Mouse (Mus musculus) forebrain, embryonic 14.5 days (tissue): ENCODE measurements around the gene Cabp4. TPM values are rescaled to one million over a fixed set of nuclear protein-coding genes. Genes with fewer than 3 reads are reported as not detected.

Experiments
- ATAC-seq: fragments of 200-750 bp; cut with Nextera tagmentation; 2 replicates; pipeline ENCODE4 v1.8.0; 2017; ENCODE audit warnings: mild to moderate bottlenecking, moderate library complexity
- DNase-seq: peaks from one replicate; pipeline ENCODE4 v3.0.0-alpha.2; 2015; ENCODE audit warnings: low spot score
- H3K27ac ChIP-seq: fragments of 300-500 bp; sonication (generic); 2 replicates; pipeline ENCODE4 v1.5.1; 2014; ENCODE audit warnings: low read depth, mild to moderate bottlenecking, control low read depth, low read length, moderate library complexity
- H3K27me3 ChIP-seq: fragments of 300-500 bp; sonication (generic); replicated peaks from 2 replicates; pipeline ENCODE4 v1.6.1; 2014; ENCODE audit warnings: low read length, control low read depth, mixed read lengths; ENCODE audit not compliant: control insufficient read depth, insufficient read depth
- H3K36me3 ChIP-seq: fragments of 300-500 bp; sonication (generic); 2 replicates; pipeline ENCODE4 v1.6.1; 2014; ENCODE audit warnings: low read length, control low read depth; ENCODE audit not compliant: control insufficient read depth, insufficient read depth
- H3K4me1 ChIP-seq: fragments of 300-500 bp; sonication (generic); 2 replicates; pipeline ENCODE4 v1.6.1; 2014; ENCODE audit warnings: antibody characterized with exemption, low read length, control low read depth; ENCODE audit not compliant: control insufficient read depth, insufficient read depth
- H3K4me2 ChIP-seq: fragments of 300-500 bp; sonication (generic); 2 replicates; pipeline ENCODE4 v1.6.1; 2014; ENCODE audit warnings: mild to moderate bottlenecking, control low read depth, low read length
- H3K4me3 ChIP-seq: fragments of 300-500 bp; sonication (generic); 2 replicates; pipeline ENCODE4 v1.5.1; 2014; ENCODE audit warnings: low read depth, low read length, control low read depth
- H3K9ac ChIP-seq: fragments of 300-500 bp; sonication (generic); 2 replicates; pipeline ENCODE4 v1.6.1; 2014; ENCODE audit warnings: mild to moderate bottlenecking, low read length, control low read depth, moderate library complexity
- H3K9me3 ChIP-seq: fragments of 300-500 bp; sonication (generic); replicated peaks from 2 replicates; pipeline ENCODE4 v1.6.1; 2016; ENCODE audit warnings: low read length, control low read depth, mixed read lengths; ENCODE audit not compliant: control insufficient read depth
- WGBS: fragments of 180-500 bp; shearing (Covaris S2); extraction: QIAGEN DNeasy Blood & Tissue Kit; methylation state at CpG from one replicate; pipeline ENCODE4 v1.1.7; 2014; 5-methylcytosine and 5-hydroxymethylcytosine counted together
- polyA plus RNA-seq: library from polyadenylated mRNA; unstranded; fragments of >200 nt; fragmentation: Nextera tagmentation; extraction: Ambion mirVana; gene quantifications from 2 replicates; pipeline ENCODE4 v1.2.1, GENCODE M21; 2014

Cabp4 gene
- polyA plus RNA-seq, 1 experiment from 2014 or later, result 0.08 TPM

DNA sequence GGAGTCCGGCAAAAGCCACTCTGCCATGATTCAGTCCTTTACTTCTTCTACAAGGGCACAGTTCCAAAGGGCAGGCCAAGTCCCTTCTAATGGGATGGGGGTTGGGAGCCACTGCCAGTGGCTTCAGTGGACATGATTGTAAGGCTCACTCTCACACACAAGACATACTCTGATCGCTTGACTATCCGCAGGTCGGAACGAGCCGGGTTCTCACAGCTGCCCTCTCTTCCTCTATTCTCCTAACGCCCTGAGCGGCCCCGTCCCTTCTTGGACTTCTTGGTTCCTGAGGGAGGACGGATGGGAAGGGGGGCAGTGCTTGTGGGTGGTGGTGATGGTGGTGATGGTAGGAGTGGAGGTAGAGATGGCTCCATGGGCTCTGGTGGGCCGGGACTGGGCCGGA is 12.9 kb upstream of the Cabp4 start:
- WGBS, result 88% methylated on average over 12 of the region's 12 CpGs
- DNase-seq (no peak), ATAC-seq (no peak)
- no peak overlapping the region for H3K9ac ChIP-seq
- H3K27ac ChIP-seq, result no peak overlapping the region
- peaks cover 74% of the 10 kb centered on the region for H3K36me3 ChIP-seq
- no peaks in the 10 kb centered on the region for H3K4me1 ChIP-seq
- H3K4me3 ChIP-seq, result no peak overlapping the region
- H3K4me2 ChIP-seq, result no peak overlapping the region
- H3K9me3 ChIP-seq, result no peaks in the 10 kb centered on the region
- H3K27me3 ChIP-seq, result no peaks in the 10 kb centered on the region

DNA sequence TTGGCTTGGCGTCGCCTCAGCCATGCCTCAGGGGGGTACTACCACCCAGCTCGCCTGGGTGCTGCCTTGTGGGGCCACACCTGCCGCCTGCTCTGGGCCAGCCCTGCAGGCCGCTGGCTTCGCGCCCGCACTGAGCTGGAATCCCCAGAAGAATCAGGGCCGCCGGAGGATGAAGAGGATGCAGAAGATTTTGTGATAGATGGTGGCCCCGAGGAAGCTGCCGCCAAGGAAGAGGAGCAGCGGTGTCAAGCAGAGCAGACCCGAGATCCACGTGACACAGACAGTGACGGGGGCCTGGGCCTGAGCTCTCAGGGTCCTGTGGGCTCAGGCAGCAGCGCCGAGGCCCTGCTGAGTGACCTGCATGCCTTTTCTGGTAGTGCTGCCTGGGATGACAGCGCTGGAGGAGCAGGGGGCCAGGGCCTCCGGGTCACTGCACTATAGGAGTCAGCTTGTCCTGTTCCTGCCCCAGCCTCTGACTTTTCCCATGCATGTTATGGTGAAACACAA is 12.3 kb upstream of the Cabp4 start:
- ATAC-seq (no peak), DNase-seq (no peak)
- WGBS, result 72% methylated on average over 20 of the region's 20 CpGs
- H3K27ac ChIP-seq, result no peak overlapping the region
- peaks cover 75% of the 10 kb centered on the region for H3K36me3 ChIP-seq
- H3K4me3 ChIP-seq, result no peak overlapping the region
- H3K27me3 ChIP-seq, result no peaks in the 10 kb centered on the region
- no peak overlapping the region for H3K4me2 ChIP-seq
- no peak overlapping the region for H3K9ac ChIP-seq
- no peaks in the 10 kb centered on the region for H3K4me1 ChIP-seq
- H3K9me3 ChIP-seq, result no peaks in the 10 kb centered on the region

DNA sequence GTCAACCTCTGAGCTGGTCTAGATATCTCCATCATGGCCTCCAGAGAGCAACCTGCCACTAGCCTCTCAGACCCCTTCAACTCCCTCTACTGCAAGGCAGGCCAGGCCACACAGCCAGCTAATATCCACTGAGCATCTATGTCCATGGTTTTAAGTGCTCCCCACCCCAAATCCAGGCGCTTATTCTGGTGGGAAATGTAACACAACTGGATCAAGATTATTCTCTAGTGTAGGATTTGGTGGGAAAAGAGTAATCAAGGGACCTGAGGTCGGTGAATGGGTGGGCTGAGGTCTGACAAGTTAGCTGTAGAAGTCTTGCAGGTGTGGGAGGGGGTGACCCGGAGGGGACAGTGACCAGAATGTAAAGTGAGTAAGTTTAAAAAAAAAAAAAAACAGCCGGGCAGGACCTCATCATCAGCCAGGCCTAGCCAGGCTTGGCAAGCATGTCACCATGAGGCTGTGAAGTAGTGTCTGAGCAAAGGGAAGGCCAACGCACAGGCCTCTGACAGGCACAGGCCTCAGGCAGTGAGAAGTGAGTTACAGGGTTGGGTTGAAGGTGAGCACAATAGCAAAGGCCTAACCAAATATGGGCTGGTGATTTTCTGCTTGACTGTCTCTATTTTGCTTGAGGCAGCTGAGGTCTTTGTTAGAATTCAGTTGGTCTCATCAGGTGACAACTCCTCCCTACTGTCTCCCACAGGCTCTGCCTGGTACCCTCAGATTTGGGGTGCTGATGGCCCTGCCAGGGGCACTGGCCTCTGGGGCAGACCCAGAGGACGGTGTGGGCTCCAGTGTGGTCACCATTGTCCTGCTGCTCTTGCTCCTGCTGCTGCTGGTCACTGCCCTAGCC is 11.6 kb upstream of the Cabp4 start:
- WGBS, result 63% methylated on average over 6 of the region's 6 CpGs
- Histone ChIP-seq H3K9me3 (no peaks in the 10 kb centered on the region), H3K27me3 (no peaks in the 10 kb centered on the region), H3K4me2 (no peak overlapping the region), H3K4me3 (no peak overlapping the region), H3K36me3 (peaks cover 76% of the 10 kb centered on the region), H3K4me1 (no peaks in the 10 kb centered on the region), H3K9ac (no peak overlapping the region), H3K27ac (no peak overlapping the region)
- ATAC-seq (no peak), DNase-seq (no peak)

DNA sequence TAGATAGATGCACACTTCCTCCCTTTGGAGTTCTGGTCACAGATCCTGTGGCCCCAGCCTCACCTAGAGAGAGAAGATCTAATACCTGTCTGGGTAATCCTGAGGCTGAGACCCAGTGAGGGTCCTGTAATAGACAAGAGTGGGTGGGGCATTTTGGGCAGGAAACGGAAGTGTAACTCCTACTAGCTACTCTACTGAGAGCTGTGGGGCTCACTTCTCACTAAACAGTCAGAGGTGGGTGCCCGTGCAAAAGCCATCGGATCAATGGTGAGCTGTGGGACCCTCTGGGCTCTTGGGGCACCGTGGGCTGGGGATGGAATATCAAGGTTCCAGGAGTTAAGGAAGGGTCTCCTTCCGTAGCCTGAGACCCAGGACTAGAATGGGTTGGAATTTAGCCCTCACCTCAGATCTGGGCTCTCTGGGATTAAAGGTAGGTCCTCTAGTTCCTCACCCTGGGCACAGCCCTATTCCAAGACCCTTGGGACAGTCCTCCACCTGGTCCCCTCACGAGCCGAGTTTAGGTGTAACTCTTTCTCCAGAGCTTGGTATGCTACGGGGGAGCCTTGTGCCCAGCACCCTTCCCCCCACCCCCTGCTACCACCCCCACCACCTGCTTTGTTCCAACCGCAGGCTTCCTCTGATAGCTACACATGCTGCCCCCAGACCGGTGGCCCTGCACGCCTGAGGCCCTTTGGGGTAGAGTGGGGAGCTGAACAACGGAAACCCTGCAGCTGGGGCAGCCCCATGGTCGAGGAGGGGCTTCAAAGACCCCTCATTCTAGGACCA is 10.8 kb upstream of the Cabp4 start:
- 82% methylated on average over 13 of the region's 13 CpGs for WGBS
- Histone ChIP-seq H3K4me3 (no peak overlapping the region), H3K4me1 (no peaks in the 10 kb centered on the region), H3K9ac (no peak overlapping the region), H3K27me3 (no peaks in the 10 kb centered on the region), H3K4me2 (no peak overlapping the region), H3K9me3 (no peaks in the 10 kb centered on the region), H3K27ac (no peak overlapping the region), H3K36me3 (peaks cover 74% of the 10 kb centered on the region)
- no peak for DNase-seq
- no peak for ATAC-seq

DNA sequence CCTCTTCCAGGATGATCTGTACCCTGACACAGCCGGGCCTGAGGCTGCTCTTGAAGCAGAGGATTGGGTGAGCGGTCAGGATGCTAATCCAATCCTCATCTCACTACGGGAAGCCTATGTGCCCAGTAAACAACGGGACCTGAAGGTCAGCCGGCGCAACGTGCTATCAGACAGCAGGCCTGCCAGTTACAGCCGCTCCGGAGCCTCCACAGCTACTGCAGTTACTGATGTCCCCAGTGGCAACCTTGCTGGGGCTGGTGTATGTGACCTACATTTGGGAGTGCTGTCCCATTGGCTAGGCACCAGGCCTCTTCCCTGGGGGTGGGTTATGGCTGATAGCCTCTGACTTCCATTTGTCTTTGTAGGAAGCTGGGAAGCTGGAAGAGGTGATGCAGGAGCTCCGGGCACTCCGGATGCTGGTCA is 9.4 kb upstream of the Cabp4 start, which contains the start of gene Ptprcap:
Ptprcap (plus strand) TSS at position 373 of the 423 bp plus-strand sequence.
- Histone ChIP-seq H3K27ac (no peak within 1 kb of the TSS), H3K36me3 (peaks cover 61% of the 10 kb centered on the region)

DNA sequence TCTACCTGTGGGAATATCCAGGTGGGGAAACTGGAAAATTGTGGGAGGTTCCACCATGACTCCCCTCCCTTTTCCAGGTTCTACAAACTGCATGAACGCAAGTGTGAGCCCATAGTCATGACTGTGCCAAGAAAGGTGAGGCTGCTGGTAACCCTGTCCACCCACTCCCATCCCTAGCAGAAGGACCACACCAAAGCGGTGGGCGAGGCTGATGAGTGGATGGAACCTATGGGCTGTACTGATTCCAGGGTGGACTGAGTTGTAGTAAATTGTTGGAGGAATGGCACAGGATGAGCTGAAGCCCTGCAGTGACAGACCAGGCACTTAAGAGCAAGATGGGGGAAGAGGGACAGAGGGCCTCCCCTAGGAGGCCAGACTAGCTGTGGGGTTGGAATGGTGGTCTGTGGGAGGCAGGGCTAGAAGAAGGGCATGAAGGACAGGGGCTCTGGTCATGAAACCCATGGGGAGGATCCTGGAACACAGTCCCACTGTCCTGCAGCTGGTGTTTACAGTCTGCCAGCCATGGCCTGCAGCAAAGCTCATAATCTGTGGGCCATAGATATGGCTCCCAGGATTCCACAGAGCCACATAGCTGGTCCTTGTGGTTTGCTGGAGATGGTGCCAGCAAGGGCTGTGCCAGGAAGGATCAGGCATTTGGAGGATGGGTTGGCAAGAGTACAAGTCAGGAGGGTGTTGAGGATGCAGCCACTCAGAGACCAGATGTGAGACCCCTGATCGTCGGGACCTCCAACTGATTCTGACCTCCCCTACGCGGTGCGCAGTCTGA is 8.8 kb upstream of the Cabp4 start:
- ATAC-seq, result no peak
- WGBS, result 93% methylated on average over 8 of the region's 8 CpGs
- Histone ChIP-seq H3K4me2 (no peak overlapping the region), H3K27me3 (no peaks in the 10 kb centered on the region), H3K27ac (no peak overlapping the region), H3K36me3 (peaks cover 55% of the 10 kb centered on the region), H3K9me3 (no peaks in the 10 kb centered on the region), H3K4me1 (peaks cover 9% of the 10 kb centered on the region), H3K9ac (no peak overlapping the region), H3K4me3 (no peak overlapping the region)
- DNase-seq, result no peak

More for the DNA sequence above, 9.4 kb upstream of the Cabp4 start, which contains the start of gene Ptprcap:
- no peak for ATAC-seq
- 81% methylated on average over 11 of the region's 11 CpGs for WGBS
- Histone ChIP-seq H3K9me3 (no peaks in the 10 kb centered on the region), H3K4me1 (peaks cover 7% of the 10 kb centered on the region; the same call in 1 of the 2 replicates), H3K4me3 (no peak within 1 kb of the TSS), H3K27me3 (no peaks in the 10 kb centered on the region), H3K9ac (no peak within 1 kb of the TSS), H3K4me2 (no peak within 1 kb of the TSS)
- DNase-seq, result no peak

DNA sequence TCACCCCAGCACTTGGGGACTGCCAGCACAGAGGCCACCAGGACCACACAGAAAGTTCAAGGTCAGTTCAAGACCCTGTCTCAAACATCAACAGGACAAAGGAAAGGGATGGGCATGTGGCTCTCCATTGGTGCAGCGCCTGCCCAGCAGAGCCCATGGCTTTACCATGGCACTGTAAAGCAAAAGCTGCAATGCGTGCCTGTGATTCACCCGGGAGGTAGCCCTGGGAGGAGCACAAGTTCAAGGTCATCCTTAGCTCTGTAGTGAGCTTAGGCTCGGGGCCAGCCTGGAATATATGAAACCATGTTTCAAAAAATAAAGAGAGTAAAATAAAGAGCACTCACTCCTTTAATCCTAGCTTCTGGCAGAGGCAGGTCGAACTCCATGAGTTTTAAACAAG is 8.1 kb upstream of the Cabp4 start:
- Histone ChIP-seq H3K9me3 (no peaks in the 10 kb centered on the region), H3K4me2 (no peak overlapping the region), H3K27ac (no peak overlapping the region), H3K27me3 (no peaks in the 10 kb centered on the region), H3K9ac (no peak overlapping the region), H3K4me3 (no peak overlapping the region), H3K36me3 (peaks cover 48% of the 10 kb centered on the region), H3K4me1 (peaks cover 10% of the 10 kb centered on the region)
- DNase-seq, result no peak
- WGBS, result 91% methylated on average over 5 of the region's 5 CpGs
- ATAC-seq, result no peak

DNA sequence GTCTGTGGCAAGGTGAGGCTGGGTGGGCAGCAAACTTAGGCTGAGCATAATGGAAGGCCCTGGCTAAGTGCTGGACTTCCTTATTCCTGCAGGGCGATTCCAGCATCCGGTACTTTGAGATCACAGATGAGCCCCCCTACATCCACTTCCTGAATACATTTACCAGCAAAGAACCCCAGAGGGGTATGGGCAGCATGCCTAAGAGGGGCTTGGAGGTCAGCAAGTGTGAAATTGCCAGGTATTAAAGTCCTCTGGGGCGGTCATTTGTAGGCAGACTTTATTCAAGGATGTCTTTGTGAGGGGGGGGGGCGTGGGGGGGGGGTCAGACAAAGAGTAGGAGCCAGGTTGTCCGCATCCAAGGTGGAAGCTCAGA is 7.6 kb upstream of the Cabp4 start:
- H3K27ac ChIP-seq, result no peak overlapping the region
- H3K4me2 ChIP-seq, result no peak overlapping the region
- H3K9ac ChIP-seq, result no peak overlapping the region
- no peaks in the 10 kb centered on the region for H3K27me3 ChIP-seq
- H3K9me3 ChIP-seq, result no peaks in the 10 kb centered on the region
- H3K36me3 ChIP-seq, result peaks cover 43% of the 10 kb centered on the region
- H3K4me3 ChIP-seq, result no peak overlapping the region
- 83% methylated on average over 5 of the region's 5 CpGs for WGBS
- DNase-seq (no peak), ATAC-seq (no peak)
- H3K4me1 ChIP-seq, result peaks cover 10% of the 10 kb centered on the region
